Mouse (Mus musculus) forebrain, embryonic 12.5 days (tissue): ENCODE measurements at regions not wholly inside any gene's neighbourhood (a gene's known extent, or its start where the extent isn't known, plus 50 kb on each side); places are given as distances from the start of the nearest gene placed in this dataset.
A peak's percentile ranks its signal among the peaks of the same experiment; 100 is the strongest.
"Not testable (repeated sequence)": the region's sequence is repeated elsewhere in the genome, so short reads cannot be mapped to it uniquely, and the experiment has no call there.

Source experiments
- ATAC-seq: fragments of 200-750 bp; cut with Nextera tagmentation; 2 replicates; pipeline ENCODE4 v1.8.0; 2017; ENCODE audit warnings: moderate TSS enrichment; ENCODE audit not compliant: low FRiP score
- H3K27ac ChIP-seq: fragments of 300-500 bp; sonication (generic); 2 replicates; pipeline ENCODE4 v1.5.1; 2016; ENCODE audit warnings: mild to moderate bottlenecking
- H3K27me3 ChIP-seq: fragments of 300-500 bp; sonication (generic); 2 replicates; pipeline ENCODE4 v1.6.1; 2016; ENCODE audit warnings: mild to moderate bottlenecking
- H3K36me3 ChIP-seq: fragments of 300-500 bp; sonication (generic); replicated peaks from 2 replicates; pipeline ENCODE4 v1.6.1; 2016; ENCODE audit warnings: mild to moderate bottlenecking
- H3K4me1 ChIP-seq: fragments of 300-500 bp; sonication (generic); 2 replicates; pipeline ENCODE4 v1.6.1; 2016
- H3K4me2 ChIP-seq: fragments of 300-500 bp; sonication (generic); 2 replicates; pipeline ENCODE4 v1.6.1; 2016; ENCODE audit warnings: mild to moderate bottlenecking, moderate library complexity
- H3K4me3 ChIP-seq: fragments of 300-500 bp; sonication (generic); replicated peaks from 2 replicates; pipeline ENCODE4 v1.5.1; 2016; ENCODE audit warnings: mild to moderate bottlenecking
- H3K9ac ChIP-seq: fragments of 300-500 bp; sonication (generic); 2 replicates; pipeline ENCODE4 v1.6.1; 2016; ENCODE audit warnings: mild to moderate bottlenecking
- H3K9me3 ChIP-seq: fragments of 300-500 bp; sonication (generic); 2 replicates; pipeline ENCODE4 v1.6.1; 2016
- WGBS: fragments of 180-500 bp; shearing (Covaris S2); methylation state at CpG from one replicate; pipeline ENCODE4 v1.1.7; 2016; 5-methylcytosine and 5-hydroxymethylcytosine counted together

DNA sequence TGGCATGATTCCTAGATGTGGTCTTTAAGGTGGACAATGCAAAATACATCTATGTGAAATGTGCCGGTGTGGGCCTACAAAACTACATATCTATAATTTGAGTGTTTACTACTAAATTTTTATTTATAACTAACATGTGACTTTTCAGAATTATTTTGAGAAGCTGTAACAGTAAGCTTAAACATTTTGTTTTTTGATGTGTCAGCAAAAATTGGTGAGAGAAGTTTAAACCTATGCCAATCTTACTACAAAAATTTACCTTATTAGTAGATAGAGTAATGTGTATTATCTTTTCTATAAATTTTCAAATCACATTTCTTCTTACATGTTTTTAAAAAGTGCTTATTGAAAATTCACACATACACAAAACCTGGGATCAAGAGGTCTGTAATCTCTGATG lies 525.1 kb upstream of the Rorb start:
- 90% methylated on average over 1 of the region's 1 CpGs for WGBS

DNA sequence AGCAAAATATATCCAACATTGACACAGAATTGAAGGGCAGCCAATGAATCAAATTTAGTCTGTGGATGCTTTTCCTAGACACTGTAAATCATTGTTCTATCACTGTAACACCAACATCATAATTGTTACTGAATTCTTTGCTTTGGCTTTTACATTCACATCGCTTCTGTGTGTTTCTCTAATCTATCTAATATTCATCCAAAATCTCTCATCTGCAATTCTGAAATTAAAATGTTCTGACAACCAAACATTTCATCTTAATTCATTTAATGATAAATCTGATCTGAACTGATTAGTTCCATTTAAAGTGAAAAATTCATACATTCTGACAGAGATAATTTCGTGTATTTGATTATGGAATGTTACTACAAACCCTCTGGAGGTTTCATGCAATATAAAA lies 476.9 kb upstream of the Rorb start:
- ATAC-seq = no peak

More for the DNA sequence above, 525.1 kb upstream of the Rorb start:
- no peak overlapping the region for H3K27ac ChIP-seq
- H3K9ac ChIP-seq = no peak overlapping the region
- H3K36me3 ChIP-seq = no peaks in the 10 kb centered on the region
- ATAC-seq = no peak
- no peaks in the 10 kb centered on the region for H3K27me3 ChIP-seq
- no peak overlapping the region for H3K4me2 ChIP-seq
- no peaks in the 10 kb centered on the region for H3K4me1 ChIP-seq
- H3K4me3 ChIP-seq = no peak overlapping the region
- H3K9me3 ChIP-seq = no peaks in the 10 kb centered on the region

DNA sequence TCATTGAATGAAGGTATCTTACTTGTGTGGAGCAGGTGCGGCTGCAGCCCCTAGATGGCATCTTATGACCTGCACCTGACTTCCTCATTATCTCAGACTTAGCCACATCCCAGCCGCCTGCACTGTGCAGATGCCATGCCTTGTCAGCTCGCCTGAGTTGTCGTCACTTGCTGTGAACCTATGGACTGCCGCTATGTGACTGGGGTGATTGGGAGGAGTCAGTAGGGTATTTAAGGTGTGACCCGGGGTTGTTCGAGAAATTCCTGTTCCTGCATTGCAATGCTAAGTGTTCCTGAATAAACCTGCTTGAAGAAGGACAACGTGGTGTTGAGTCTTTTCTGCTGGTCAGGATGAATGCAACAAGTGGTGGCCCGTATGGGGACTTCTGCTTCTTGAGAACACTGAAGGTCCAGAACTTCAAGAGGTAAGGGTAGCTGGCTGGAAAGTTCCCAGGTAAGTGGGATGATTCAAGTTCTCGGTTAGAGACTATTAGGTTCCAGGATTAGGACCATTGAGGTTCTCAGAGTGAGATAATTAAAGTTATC lies 464.1 kb upstream of the Rorb start:
- H3K4me1 ChIP-seq, H3K9ac ChIP-seq, H3K36me3 ChIP-seq, H3K27ac ChIP-seq, ATAC-seq, H3K9me3 ChIP-seq, H3K27me3 ChIP-seq, H3K4me3 ChIP-seq, H3K4me2 ChIP-seq: not testable (repeated sequence)
- whole genome bisulfite sequencing = 93% methylated on average over 10 of the region's 10 CpGs

More for the DNA sequence above, 476.9 kb upstream of the Rorb start:
- no peak overlapping the region for H3K27ac ChIP-seq
- WGBS = 67% methylated on average over 2 of the region's 2 CpGs
- H3K9ac ChIP-seq = no peak overlapping the region
- H3K4me2 ChIP-seq = no peak overlapping the region
- no peaks in the 10 kb centered on the region for H3K4me1 ChIP-seq
- H3K9me3 ChIP-seq = no peaks in the 10 kb centered on the region
- H3K27me3 ChIP-seq = no peaks in the 10 kb centered on the region
- no peak overlapping the region for H3K4me3 ChIP-seq
- H3K36me3 ChIP-seq = no peaks in the 10 kb centered on the region

DNA sequence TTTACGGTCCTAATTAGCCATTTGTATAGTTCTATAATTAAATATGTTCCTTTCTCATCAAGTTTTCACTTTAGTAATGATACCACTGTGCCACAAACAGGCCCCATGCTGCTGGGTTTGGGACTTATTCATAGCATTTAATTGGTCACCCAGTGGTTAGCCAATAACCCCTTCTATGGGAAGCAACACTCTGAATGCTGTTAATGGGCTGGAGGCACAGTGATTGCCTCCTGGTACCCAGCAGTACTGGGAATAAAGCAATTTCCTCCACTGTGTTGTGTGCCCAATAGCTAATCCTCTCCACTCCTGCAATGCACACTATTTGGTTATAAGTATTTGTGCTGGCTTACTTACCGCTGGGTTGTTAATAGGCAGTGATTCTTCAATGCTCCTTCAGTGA lies 453.7 kb upstream of the Rorb start:
- Histone ChIP-seq H3K9me3 (no peaks in the 10 kb centered on the region), H3K36me3 (no peaks in the 10 kb centered on the region), H3K9ac (no peak overlapping the region), H3K4me3 (no peak overlapping the region), H3K27ac (no peak overlapping the region), H3K27me3 (no peaks in the 10 kb centered on the region), H3K4me2 (no peak overlapping the region), H3K4me1 (peaks cover 3% of the 10 kb centered on the region; the same call in 1 of the 2 replicates)
- ATAC-seq = peak; percentile 77; the same call in 1 of the 2 replicates
- 36% methylated on average over 2 of the region's 2 CpGs for WGBS

DNA sequence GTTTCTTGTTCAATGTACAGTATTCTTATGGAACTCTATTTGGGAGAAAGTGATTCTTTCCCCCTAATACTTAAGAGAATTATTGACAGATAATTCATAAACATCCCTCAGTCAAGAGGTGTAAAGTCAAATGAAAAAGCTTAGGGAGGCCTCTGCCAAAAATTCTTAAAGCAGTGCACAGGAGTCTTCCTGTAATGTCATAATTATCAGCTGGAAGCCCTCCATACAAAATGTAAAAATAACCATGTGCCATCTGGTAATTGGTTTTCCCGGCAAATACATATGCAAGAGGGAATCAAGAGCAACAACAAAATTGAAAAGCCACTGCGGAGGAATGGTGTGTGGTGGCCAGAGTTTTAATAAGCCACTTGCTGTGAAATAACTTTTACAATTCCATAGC lies 424.1 kb upstream of the Rorb start:
- ATAC-seq = no peak
- Histone ChIP-seq H3K4me1 (no peaks in the 10 kb centered on the region), H3K4me3 (no peak overlapping the region), H3K27ac (no peak overlapping the region), H3K27me3 (no peaks in the 10 kb centered on the region), H3K9ac (no peak overlapping the region), H3K36me3 (no peaks in the 10 kb centered on the region), H3K4me2 (no peak overlapping the region), H3K9me3 (no peaks in the 10 kb centered on the region)
- WGBS = 82% methylated on average over 2 of the region's 2 CpGs

DNA sequence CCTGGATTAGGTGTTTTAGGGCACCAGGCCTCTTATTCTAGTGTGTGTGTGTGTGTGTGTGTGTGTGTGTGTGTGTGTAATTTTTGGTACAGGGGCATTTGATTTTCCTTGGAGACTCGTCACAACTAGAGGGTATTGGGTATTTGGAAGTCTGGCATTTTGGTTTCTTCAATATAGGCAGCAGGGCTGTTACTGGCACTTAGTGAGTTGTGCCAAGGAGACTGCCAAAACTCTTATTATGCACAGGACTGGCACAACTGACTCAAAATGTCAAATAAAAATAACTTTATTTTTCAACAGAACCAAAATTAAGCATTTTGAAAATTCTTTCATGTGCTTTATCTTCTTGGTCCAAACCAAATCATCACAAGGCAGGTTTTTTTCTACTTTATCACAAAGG lies 413.2 kb upstream of the Rorb start:
- no peaks in the 10 kb centered on the region for H3K36me3 ChIP-seq
- no peak overlapping the region for H3K4me3 ChIP-seq
- H3K9ac ChIP-seq = no peak overlapping the region
- H3K27ac ChIP-seq = no peak overlapping the region
- no peak for ATAC-seq
- WGBS = 70% methylated on average over 1 of the region's 1 CpGs
- H3K9me3 ChIP-seq = no peaks in the 10 kb centered on the region
- H3K4me2 ChIP-seq = no peak overlapping the region
- H3K27me3 ChIP-seq = no peaks in the 10 kb centered on the region
- no peaks in the 10 kb centered on the region for H3K4me1 ChIP-seq

DNA sequence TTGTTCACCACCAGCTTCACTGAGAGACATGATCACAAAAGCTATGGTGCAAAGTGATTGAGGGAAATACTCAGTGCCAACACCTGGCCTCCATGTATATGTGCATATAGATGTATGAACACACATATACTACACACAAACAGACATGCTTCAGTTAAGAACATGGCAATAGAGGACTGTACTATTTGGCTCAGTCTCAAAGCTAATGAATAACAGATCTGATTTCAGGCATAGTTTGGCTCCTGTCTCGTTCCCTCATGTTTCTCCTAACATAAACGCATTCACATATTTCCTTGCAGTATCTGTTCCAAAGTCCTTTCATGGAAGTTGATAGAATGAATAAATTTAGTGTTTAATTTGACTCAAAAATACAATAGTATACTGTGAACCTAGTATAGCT lies 412.6 kb upstream of the Rorb start:
- WGBS = 88% methylated on average over 2 of the region's 2 CpGs
- H3K4me2 ChIP-seq = no peak overlapping the region
- no peaks in the 10 kb centered on the region for H3K36me3 ChIP-seq
- no peak overlapping the region for H3K9ac ChIP-seq
- no peak for ATAC-seq
- no peak overlapping the region for H3K4me3 ChIP-seq
- no peak overlapping the region for H3K27ac ChIP-seq
- H3K9me3 ChIP-seq = no peaks in the 10 kb centered on the region
- H3K27me3 ChIP-seq = no peaks in the 10 kb centered on the region
- no peaks in the 10 kb centered on the region for H3K4me1 ChIP-seq

DNA sequence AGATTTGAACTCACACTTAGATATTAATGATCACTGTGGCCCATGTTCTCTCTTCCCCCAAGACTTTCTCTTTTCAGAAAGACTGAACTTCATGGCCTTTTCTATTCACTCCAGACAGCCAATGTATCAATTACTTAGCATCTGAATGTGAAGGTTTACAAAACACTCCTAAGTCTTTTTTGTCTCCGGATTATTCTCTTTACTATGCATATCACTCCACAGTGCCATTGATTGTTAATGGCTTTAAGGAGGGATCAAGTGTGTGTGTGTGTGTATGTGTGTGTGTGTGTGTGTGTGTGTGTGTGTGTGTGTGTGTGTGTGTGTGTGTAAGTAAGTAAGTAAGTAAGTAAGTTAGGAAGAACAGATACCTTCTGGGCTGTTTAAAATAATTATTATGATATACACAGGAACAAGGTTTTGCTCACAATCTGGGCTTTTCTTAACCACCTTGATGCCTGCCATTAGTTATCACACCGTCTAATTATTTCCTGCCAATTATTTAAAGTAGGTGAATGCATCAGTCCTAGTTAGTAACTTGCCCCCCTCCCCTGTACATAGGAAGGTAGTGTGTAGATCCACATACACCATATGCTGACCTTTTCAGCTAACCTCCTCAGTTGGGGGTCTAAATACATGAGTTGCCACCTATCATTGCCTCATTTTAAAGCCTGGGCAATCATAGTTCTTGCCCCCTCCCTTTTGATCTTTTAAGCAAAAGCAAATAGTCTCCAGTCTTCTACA lies 367.4 kb upstream of the Rorb start:
- no peak overlapping the region for H3K4me3 ChIP-seq
- no peak for ATAC-seq
- H3K4me2 ChIP-seq = no peak overlapping the region
- no peak overlapping the region for H3K9ac ChIP-seq
- WGBS = 57% methylated on average over 2 of the region's 2 CpGs
- no peaks in the 10 kb centered on the region for H3K4me1 ChIP-seq
- no peaks in the 10 kb centered on the region for H3K9me3 ChIP-seq
- no peak overlapping the region for H3K27ac ChIP-seq
- no peaks in the 10 kb centered on the region for H3K36me3 ChIP-seq
- no peaks in the 10 kb centered on the region for H3K27me3 ChIP-seq
